Mouse (Mus musculus): ENCODE data around the gene C1qtnf6.
A peak's percentile ranks its signal among the peaks of the same experiment; 100 is the strongest.

Gene C1qtnf6

DNA sequence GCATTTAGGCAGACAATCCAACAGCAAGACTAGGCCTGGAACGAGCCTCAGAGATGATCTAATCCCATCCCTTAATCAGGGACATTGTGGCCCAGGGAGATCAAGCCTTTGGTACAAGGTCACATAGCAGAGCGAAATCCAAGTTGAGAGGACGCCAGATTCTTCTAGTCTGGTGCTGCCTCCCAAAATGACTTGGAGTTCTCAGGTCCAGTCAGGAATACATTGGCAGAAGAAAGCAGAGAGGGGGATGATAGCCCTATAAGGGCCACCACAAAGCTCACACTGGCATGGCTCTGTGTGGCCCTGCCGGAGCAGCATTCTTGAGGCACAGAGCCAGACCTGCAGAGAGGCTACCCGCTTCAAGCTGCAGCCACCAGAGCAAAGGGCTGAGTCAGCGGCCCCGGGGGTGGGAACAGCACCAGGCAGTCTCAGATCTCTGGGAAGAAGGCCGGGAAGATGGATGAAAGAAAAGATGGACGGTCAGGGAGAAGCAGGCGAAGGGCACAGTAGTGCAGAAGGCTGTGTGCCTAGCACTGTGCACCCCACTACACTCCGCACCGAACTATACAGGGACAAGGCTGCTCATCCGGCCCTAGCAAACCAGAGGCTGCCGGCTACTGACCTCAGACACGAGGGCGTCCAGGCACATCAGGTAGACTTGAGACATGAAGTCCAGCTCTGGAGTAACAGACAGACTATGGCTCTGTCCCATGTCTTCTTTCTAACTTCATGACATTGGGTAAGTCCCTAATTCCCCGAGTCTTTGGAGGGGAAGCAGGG is at the start of gene C1qtnf6:
TSS of gene C1qtnf6 (minus strand) at position 746 of the 780 bp plus-strand sequence.
- DNase-seq: peak; percentile 52 to 71

DNA sequence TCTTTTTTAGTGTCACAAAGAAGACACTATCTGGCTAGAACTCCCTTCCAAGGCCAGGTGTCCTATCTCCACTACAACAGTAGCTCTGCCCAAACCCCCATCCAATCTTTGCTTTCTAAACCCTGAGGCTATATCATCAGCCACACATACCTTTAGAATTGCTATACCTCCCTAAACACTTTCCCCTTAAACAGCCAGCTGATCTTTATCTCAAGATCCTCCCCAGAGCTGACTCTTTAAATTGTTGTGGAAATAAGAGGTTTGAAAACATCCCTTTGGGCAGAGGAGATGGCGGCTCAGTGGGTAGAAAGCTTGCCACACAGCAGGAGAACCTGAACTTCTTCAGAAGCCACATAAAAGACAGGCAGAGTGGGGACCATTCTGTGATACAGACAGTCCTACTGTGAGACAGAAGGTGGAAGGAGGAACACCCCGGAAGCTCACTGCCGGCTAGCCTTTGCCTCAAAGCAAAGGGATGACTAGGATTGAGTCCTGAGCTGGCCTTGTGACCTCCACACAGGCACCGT is 45.1 kb upstream of the C1qtnf6 start:
- no peak for DNase-seq

DNA sequence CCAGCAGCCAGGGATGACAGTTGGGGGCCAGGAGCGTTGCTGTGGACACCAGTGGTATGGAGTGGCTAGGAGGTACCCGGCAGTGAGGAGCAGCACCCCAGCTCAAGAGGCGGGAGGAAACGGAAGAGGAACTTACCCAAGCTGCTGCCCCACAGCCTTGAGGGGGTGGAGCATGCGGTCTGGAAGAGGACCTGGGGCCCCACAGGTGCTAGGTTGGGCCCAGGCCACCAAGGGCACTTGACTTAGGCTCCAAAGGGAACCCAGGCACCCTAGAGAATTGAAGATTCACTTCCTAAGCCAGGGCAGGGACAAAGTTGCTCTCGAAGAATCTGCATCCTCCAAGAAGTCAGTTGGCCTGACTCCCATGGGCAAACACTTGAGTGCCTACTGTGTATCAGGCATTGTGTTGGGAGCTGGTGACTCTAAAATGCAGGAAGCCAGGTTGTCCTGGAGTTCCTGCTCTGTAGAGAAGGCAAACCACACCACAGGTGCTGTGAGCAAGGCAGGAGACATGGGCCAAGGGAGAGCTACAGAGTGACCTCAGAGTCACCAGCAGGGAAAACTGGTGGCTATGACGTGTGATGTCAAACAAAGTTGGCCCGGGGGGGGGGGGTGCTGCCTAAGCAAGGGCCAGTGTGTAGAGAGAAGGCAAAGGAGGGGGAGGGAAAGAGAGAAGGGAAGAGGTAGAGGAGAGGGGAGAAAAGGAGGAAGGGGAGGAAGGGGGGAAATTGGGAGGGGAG is 41.6 kb upstream of the C1qtnf6 start, which contains the start of gene Rac2:
TSS of gene Rac2 (minus strand) at position 126 of the 740 bp plus-strand sequence.
- no peak for DNase-seq

- no peak for DNase-seq
Observed at GRCm38 (mm10) chr15:78572270-78572600, 41.0 kb upstream of the C1qtnf6 start.

DNA sequence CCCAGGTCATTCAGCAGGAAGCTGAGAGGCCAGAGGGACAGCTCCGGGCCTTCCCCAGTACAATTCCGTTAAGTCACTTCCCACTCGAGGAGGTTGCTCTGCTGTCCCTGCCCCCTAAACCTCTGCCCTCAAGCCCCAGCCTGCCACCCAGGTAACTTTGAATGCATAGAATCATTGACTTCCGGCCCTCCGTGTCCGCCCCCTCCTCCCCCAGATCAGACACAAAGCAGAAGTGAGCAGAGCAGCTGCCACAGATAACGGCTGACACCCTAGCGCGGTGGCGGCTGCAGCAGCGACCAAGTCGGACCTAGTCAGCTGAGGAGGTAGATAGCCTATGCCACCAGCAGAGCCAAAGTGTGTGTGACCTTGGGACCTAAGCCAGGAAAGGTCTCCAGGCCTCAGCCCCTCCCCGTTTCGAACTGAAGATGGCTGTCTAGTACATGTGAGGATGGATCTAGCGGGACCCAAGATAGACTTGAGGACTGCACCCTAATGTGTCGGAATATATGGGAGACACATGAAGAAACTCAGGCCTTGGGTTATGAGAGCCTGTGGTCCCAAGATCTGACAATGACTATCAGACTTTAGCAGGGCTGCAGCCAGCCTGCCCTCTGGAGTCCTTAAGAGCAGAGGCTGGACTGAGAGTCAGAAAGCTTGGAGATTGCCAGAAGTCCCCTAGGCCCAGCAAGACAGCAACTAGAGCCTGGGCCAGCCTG is 40.5 kb upstream of the C1qtnf6 start:
- no peak for DNase-seq

GRCm38 (mm10) chr15:78570170-78570569 is 39.0 kb upstream of the C1qtnf6 start:
- no peak for DNase-seq

- DNase-seq: no peak
Observed at GRCm38 (mm10) chr15:78567608-78568120, 36.4 kb upstream of the C1qtnf6 start.

DNA sequence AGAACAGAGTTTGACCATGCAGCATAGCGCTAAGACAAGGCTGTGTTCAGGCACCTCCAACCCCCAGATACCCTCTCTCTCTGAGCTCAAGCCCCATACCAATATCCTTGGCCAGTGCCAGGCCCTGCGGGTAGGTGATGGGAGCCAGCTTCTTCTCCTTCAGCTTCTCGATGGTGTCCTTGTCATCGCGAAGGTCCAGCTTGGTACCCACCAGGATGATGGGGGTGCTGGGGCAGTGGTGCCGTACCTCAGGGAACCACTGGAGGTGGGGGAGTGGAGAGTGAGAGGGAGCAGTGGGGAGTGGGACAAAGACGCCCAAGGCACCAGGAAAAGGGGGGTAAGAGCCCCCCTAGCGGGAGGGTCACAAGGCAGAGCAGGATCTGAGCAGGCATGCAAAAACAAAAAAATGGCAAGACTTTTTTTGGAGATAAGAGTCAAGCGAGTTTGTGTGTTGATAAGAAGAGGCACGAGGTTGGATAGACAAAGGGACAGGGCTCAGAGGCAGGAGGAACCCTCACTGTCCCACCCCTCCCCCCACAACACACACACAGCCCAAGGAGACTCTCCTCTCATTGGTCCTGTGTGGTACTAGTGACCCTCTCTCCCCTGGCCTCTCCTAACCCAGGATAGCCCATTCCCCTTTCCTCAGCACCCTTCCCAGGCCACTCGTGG is 33.7 kb upstream of the C1qtnf6 start:
- DNase-seq: no peak

- no peak for DNase-seq
Observed at GRCm38 (mm10) chr15:78563937-78564336, 32.7 kb upstream of the C1qtnf6 start.

- no peak for DNase-seq
Observed at GRCm38 (mm10) chr15:78563344-78563743, 32.1 kb upstream of the C1qtnf6 start.

- DNase-seq: no peak
Observed at GRCm38 (mm10) chr15:78559141-78559979, 28.1 kb upstream of the C1qtnf6 start.

GRCm38 (mm10) chr15:78557693-78558535 is 26.7 kb upstream of the C1qtnf6 start:
- DNase-seq: no peak

DNA sequence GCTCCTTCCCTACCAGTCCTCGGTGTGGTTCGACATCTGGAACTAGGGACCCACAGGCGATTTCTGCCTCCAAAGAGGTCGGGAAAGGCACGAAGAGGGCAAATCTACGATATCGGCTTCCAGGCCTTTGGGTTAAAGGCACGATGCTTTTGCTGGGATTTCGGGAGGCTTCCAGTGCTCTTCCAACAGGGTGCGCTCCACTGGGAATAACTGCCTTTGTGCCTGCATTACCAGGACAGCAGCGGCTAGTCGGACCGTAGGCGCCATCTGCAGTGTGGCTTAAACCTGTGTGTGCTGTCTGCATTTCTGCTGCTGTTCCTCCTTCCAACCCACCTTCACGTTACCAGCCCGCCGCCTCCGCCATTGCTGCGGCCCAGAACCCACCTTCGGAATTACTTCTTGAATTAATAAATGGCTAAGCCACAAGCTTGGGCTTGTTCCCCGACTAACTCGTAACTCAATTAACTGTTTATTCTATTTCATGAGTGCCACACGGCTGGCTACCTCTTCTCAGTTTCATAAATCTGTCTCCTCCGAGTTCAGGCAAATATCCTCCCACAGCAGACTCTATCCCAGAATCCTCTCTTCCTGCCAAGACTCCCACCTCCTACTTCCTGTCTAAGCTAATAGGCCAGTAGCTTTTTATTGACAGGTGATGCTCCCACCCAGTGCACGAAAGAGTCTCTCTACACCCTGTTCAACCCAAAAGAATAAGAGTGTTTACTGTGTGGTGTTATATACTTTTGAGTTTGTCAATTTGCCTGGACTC is 23.5 kb upstream of the C1qtnf6 start:
- peak in 1 of 2 experiments; percentile 40 for DNase-seq

DNA sequence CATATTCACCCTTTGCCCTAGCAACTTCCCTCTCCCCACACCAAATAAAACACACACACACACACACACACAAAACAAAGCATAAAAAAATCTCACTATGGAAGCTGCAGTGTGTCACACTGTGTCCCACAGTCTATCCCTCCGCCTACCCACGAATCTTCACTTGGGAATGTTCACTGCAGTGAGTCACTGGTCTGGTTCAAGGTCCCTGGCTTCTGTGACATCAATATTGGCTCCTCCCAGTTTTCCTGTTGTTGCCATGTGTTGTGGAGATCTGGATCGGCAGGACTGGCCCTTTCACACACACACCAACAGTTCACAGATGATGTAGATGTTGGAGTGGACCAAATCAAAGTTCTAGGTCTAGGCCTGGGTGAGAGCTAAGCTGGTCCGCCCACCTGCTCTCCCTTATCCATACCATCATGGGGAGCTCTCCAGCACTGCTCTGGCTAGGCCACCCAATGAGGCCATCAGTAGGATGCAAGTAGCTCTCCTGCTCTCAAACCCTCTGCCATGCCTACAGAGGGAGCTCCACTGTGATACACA is 18.0 kb upstream of the C1qtnf6 start:
- no peak for DNase-seq

DNA sequence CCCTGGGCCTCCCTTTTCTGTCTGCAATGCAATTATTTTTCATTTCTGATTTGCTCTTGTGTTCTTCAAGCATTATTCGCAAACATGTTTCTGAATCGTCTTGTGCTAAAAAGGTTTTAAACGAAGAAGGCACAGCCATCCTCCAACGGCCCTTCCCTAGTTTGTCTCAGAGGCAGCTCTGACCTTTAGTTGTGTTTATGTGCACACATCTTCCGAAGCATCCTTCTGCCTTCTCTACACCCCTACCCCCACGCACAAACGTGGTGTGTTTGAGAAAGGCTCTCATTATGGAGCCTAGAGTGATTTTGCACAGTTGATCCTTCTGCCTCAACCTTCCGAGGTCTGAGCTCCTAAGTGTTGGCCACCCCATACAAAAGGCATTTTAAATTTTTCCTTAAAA is 17.5 kb upstream of the C1qtnf6 start:
- no peak for DNase-seq

DNA sequence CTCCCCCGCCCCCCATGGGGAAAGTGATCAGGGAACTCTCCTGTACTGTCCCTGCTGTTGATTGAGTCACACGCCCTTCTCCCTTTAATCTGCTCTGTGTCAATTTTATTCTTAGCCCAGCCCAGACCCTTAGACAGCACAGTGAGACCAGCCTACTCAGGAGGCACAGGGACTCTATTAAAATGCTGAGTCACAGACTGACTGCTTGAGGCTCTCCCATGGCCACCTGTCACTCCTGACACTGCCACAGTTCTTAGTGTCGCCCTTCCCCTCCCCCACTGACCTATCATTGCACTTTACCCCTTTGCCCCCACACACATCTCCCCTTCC is 17.1 kb upstream of the C1qtnf6 start:
- DNase-seq: no peak

DNA sequence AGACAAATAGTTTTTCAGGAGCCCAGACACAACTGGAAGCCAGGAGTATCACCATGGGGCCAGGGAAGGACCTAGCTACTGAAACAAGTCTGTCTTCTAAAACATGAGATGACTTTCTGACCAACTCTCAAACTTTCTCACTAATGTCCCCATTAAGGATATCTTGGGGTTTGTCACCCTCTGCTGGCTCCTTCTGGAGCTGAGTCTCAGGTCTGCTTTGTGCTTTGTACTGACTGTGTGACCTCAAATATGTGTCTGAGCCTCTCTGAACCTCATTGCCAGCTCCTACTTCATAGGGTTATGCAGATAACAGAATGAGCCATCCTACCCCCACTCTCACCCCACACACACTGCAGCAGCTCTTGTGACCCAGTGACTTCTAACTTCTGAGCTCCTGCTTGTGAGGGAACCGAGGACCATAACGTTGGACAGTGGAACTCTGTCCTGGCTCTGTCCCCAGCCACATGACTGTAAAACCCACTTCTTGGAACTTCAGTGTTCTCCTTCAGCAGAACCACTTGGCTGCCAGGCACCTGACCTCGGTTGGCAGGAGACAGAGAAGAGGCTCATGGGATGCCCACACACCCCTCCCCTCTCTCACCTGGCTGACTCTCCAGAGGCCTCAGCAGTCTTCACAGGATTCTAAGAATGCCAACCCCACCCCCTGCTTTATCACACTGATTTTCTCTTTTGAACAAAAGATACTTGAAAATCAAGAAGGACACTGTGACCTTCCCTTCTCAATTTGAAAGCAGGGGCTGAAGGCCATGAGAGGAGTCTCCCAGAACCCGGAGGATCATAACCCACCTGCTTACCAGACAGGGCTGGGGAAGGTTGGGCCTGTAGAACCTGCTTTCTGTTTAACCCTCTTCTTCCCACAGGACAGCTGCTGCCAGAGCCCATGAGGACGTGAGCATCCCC is 16.5 kb upstream of the C1qtnf6 start:
- DNase-seq: peak; percentile 28 to 50

DNA sequence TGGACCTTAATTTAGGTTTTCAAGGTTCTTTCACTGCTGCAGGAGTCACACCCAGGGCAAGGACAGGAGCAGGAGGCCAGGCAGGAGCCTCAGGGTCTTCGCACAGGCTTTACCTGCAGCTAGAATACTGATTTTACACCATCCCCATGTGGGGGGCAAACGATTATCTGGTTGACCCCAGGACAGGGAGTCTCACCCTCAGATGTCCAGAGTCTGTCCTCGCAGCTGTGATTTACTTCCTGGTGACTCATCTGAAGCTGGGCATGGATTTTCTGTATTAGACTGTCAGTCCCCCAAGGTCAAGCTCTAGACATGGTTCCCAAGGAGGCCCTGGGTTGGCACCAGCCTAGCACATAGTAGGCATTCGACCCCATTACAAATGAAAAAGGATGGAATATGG is 14.8 kb upstream of the C1qtnf6 start:
- no peak for DNase-seq
